Mouse (Mus musculus) embryonic facial prominence, embryonic 15.5 days (tissue): Measurements from ENCODE around the gene Cstf3. TPM values are rescaled to one million over a fixed set of nuclear protein-coding genes. Genes with fewer than 3 reads are reported as not detected.

Source experiments
- ATAC-seq: fragments of 200-750 bp; cut with Nextera tagmentation; 2 replicates; pipeline ENCODE4 v1.8.0; 2017; ENCODE audit warnings: low read depth, moderate TSS enrichment; ENCODE audit not compliant: insufficient number of reproducible peaks, low FRiP score, low TSS enrichment
- H3K27ac ChIP-seq: fragments of 300-500 bp; sonication (generic); replicated peaks from 2 replicates; pipeline ENCODE4 v1.5.1; 2015; ENCODE audit warnings: mild to moderate bottlenecking, inconsistent platforms
- H3K27me3 ChIP-seq: fragments of 300-500 bp; sonication (generic); 2 replicates; pipeline ENCODE4 v1.6.1; 2015; ENCODE audit warnings: inconsistent platforms
- H3K36me3 ChIP-seq: fragments of 300-500 bp; sonication (generic); 2 replicates; pipeline ENCODE4 v1.6.1; 2015; ENCODE audit warnings: mild to moderate bottlenecking, inconsistent platforms
- H3K4me1 ChIP-seq: fragments of 300-500 bp; sonication (generic); 2 replicates; pipeline ENCODE4 v1.6.1; 2015; ENCODE audit warnings: inconsistent platforms
- H3K4me2 ChIP-seq: fragments of 300-500 bp; sonication (generic); replicated peaks from 2 replicates; pipeline ENCODE4 v1.6.1; 2015; ENCODE audit warnings: mild to moderate bottlenecking, inconsistent platforms
- H3K4me3 ChIP-seq: fragments of 300-500 bp; sonication (generic); replicated peaks from 2 replicates; pipeline ENCODE4 v1.5.1; 2015; ENCODE audit warnings: mild to moderate bottlenecking, inconsistent platforms
- H3K9ac ChIP-seq: fragments of 300-500 bp; sonication (generic); 2 replicates; pipeline ENCODE4 v1.6.1; 2015; ENCODE audit warnings: inconsistent platforms
- H3K9me3 ChIP-seq: fragments of 300-500 bp; sonication (generic); replicated peaks from 2 replicates; pipeline ENCODE4 v1.6.1; 2016; ENCODE audit warnings: inconsistent platforms
- WGBS: fragments of 180-500 bp; shearing (Covaris S2); methylation state at CpG from one replicate; pipeline ENCODE4 v1.1.7; 2015; 5-methylcytosine and 5-hydroxymethylcytosine counted together
- polyA plus RNA-seq: library from polyadenylated mRNA; unstranded; fragments of >200 nt; fragmentation: Nextera tagmentation; extraction: Ambion mirVana; gene quantifications from 2 replicates; pipeline ENCODE4 v1.2.1, GENCODE M21; 2015

Gene Cstf3
- polyA plus RNA-seq, 1 experiment from 2014 or later, result 65.2 TPM

DNA sequence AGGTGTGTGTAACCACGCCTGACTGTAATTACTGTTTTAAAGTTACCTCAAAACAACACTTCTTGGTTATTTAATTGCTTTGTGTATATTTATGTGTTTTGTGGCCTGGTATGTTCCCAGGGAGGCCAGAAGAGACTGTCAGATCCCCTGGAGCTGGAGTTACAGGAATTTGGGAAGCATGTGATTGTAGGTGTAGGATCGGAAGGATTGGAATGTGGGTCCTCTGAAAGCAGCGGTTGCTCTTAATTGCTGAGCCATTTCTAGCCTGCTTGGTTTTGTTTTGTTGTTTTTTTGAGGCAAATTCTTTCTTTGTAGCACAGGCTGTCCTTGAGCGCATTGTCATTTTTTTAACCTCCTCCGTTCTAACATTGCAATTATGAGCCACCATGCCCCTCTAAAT is 14.4 kb downstream of the Cstf3 start:
- Histone ChIP-seq H3K36me3 (0 out of 2 replicates have a peak, but pooled peaks cover 1% of the 10 kb centered on the region), H3K9ac (no peak overlapping the region), H3K27me3 (no peaks in the 10 kb centered on the region), H3K27ac (no peak overlapping the region), H3K4me2 (no peak overlapping the region), H3K9me3 (no peaks in the 10 kb centered on the region), H3K4me1 (no peaks in the 10 kb centered on the region), H3K4me3 (no peak overlapping the region)
- WGBS, result 55% methylated on average over 5 of the region's 5 CpGs
- ATAC-seq, result no peak

DNA sequence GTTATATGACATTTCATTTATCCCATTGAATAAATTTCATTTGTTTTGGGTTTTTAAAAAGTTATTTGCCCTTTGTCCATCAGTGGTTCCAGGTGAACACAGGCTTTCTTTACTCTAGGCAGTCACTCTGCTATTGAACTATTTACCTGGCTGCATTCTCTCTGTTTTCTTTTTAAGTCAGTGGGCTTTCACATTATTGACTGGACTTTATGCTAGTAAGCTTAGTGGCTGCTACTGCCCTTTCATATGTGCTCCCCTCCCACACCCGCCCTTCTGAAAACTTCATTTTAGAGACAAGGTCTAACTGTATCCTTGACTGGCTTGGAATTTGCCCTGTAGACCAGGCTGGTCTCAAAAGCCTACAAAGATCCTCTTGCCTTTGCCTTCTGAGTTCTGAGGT is 15.2 kb downstream of the Cstf3 start:
- Histone ChIP-seq H3K4me3 (no peak overlapping the region), H3K4me1 (no peaks in the 10 kb centered on the region), H3K9me3 (no peaks in the 10 kb centered on the region), H3K9ac (no peak overlapping the region), H3K27me3 (no peaks in the 10 kb centered on the region), H3K36me3 (0 out of 2 replicates have a peak, but pooled peaks cover 2% of the 10 kb centered on the region), H3K27ac (no peak overlapping the region), H3K4me2 (no peak overlapping the region)
- ATAC-seq, result no peak
- 91% methylated on average over 1 of the region's 1 CpGs for WGBS

GRCm38 (mm10) chr2:104614786-104615185 is 24.5 kb downstream of the Cstf3 start:
- H3K9me3 ChIP-seq, result no peaks in the 10 kb centered on the region
- H3K4me2 ChIP-seq, result no peak overlapping the region
- H3K36me3 ChIP-seq, result peaks cover 10% of the 10 kb centered on the region; the same call in 1 of the 2 replicates
- no peak overlapping the region for H3K4me3 ChIP-seq
- no peak overlapping the region for H3K9ac ChIP-seq
- no peaks in the 10 kb centered on the region for H3K27me3 ChIP-seq
- WGBS, result 89% methylated on average over 3 of the region's 3 CpGs
- no peak for ATAC-seq
- no peak overlapping the region for H3K27ac ChIP-seq
- no peaks in the 10 kb centered on the region for H3K4me1 ChIP-seq

GRCm38 (mm10) chr2:104615985-104616711 is 25.8 kb downstream of the Cstf3 start:
- no peak overlapping the region for H3K27ac ChIP-seq
- ATAC-seq, result no peak
- peaks cover 8% of the 10 kb centered on the region; the same call in 1 of the 2 replicates for H3K36me3 ChIP-seq
- H3K27me3 ChIP-seq, result no peaks in the 10 kb centered on the region
- H3K9me3 ChIP-seq, result no peaks in the 10 kb centered on the region
- no peaks in the 10 kb centered on the region for H3K4me1 ChIP-seq
- no peak overlapping the region for H3K4me2 ChIP-seq
- H3K4me3 ChIP-seq, result no peak overlapping the region
- no peak overlapping the region for H3K9ac ChIP-seq
- WGBS, result 89% methylated on average over 4 of the region's 4 CpGs

DNA sequence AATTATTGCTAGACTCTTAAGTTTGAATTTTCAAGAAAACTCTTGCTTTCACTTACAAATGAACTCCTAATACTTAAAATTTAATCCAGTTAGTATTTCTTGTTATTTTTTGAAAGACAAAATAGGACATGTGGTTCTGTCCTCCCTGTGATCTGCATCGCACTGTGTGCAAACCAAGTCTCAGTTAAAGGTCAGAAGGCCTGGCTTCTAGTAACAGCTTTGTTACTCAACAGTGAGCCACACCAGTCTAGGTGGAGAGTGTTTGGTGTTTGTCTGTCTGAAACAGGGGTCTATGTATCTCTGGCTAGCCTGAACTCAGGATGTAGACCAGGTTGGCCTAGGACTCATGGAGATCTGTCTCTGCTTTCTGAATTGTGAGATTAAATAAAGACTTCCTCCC is 68.3 kb downstream of the Cstf3 start:
- 100% methylated on average over 1 of the region's 1 CpGs for WGBS
- Histone ChIP-seq H3K9ac (no peak overlapping the region), H3K4me3 (no peak overlapping the region), H3K36me3 (peaks cover 52% of the 10 kb centered on the region), H3K27me3 (no peaks in the 10 kb centered on the region), H3K4me1 (no peaks in the 10 kb centered on the region), H3K4me2 (no peak overlapping the region), H3K9me3 (no peaks in the 10 kb centered on the region), H3K27ac (no peak overlapping the region)
- no peak for ATAC-seq

- Histone ChIP-seq H3K36me3 (peaks cover 54% of the 10 kb centered on the region), H3K9me3 (no peaks in the 10 kb centered on the region), H3K4me3 (no peak overlapping the region), H3K9ac (no peak overlapping the region), H3K27ac (no peak overlapping the region), H3K4me1 (no peaks in the 10 kb centered on the region), H3K27me3 (no peaks in the 10 kb centered on the region), H3K4me2 (no peak overlapping the region)
- ATAC-seq, result no peak
- WGBS, result 86% methylated on average over 8 of the region's 8 CpGs
Measured at GRCm38 (mm10) chr2:104663372-104664100, 73.2 kb downstream of the Cstf3 start.

- Histone ChIP-seq H3K9ac (no peak overlapping the region), H3K36me3 (peaks cover 18% of the 10 kb centered on the region), H3K27ac (no peak overlapping the region), H3K4me3 (no peak overlapping the region), H3K4me1 (no peaks in the 10 kb centered on the region), H3K27me3 (no peaks in the 10 kb centered on the region), H3K4me2 (no peak overlapping the region), H3K9me3 (no peaks in the 10 kb centered on the region)
- ATAC-seq, result no peak
- WGBS, result 86% methylated on average over 6 of the region's 6 CpGs
Measured at GRCm38 (mm10) chr2:104669122-104669804, 78.9 kb downstream of the Cstf3 start.

DNA sequence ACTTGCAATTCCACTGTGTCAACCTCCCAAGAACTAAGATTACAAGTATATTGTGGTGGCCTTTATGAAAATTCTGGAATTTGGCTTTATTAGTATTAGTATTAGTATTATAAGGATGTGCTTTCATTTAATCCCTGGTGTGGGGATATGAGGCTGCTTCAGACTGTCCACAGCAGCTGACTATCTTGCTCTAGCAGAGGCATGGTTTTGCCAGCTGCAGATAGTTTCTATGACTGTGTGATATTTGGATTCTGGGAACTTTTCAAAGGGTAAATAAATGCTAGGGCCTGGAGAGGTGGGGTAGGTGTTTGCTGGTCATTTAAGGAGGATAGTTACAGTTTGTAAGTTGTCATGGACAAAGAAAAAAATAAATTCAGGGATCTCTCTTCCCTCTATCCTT is 81.4 kb downstream of the Cstf3 start:
- Histone ChIP-seq H3K36me3 (no peaks in the 10 kb centered on the region), H3K27ac (no peak overlapping the region), H3K4me3 (no peak overlapping the region), H3K27me3 (no peaks in the 10 kb centered on the region), H3K9ac (no peak overlapping the region), H3K9me3 (no peaks in the 10 kb centered on the region), H3K4me2 (no peak overlapping the region), H3K4me1 (no peaks in the 10 kb centered on the region)
- ATAC-seq, result no peak

DNA sequence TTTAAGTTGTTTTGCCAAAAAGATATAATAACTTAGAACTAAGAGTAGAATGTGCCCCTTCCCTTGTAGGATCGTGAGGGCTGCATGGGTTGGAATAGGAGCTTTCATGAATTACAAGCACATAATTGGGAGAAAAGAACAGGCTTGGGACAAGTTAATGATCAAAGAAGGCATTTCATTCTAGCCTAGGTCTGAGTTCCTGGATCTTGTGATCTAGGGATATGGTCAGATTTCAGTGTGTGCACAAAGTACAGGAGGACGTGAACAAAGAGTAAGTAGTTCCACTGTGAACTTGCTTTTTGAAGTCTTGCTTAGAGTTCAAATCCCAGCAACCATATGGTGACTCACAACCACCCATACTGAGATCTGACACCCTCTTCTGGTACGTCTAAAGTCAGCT is 87.0 kb downstream of the Cstf3 start:
- H3K4me1 ChIP-seq, result no peaks in the 10 kb centered on the region
- H3K4me2 ChIP-seq, result no peak overlapping the region
- H3K36me3 ChIP-seq, result peaks cover 6% of the 10 kb centered on the region
- H3K27me3 ChIP-seq, result no peaks in the 10 kb centered on the region
- no peak overlapping the region for H3K4me3 ChIP-seq
- no peak for ATAC-seq
- 59% methylated on average over 3 of the region's 3 CpGs for WGBS
- H3K27ac ChIP-seq, result no peak overlapping the region
- H3K9ac ChIP-seq, result no peak overlapping the region
- no peaks in the 10 kb centered on the region for H3K9me3 ChIP-seq

DNA sequence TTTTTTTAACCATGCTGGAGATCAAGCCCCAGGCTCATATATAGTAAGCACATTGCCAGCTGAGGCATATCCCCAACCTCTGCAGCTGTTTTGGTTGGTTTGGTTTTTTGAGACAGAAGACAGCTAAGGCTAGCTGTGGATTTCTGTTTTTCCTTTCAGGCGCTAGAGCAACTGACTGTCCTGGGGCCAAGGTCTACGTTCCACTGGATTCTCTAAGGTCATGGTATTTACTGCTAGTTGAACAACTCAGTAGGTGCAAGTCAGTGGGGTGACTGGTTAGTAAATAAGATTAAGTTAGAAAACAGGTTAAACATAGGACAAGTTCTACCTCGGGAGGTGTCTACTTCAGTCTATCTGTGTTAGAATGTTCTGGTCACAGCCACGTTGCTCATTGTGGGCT is 94.4 kb downstream of the Cstf3 start:
- no peak overlapping the region for H3K4me2 ChIP-seq
- 81% methylated on average over 4 of the region's 4 CpGs for WGBS
- H3K27me3 ChIP-seq, result no peaks in the 10 kb centered on the region
- H3K36me3 ChIP-seq, result peaks cover 16% of the 10 kb centered on the region
- no peak for ATAC-seq
- no peak overlapping the region for H3K9ac ChIP-seq
- H3K27ac ChIP-seq, result no peak overlapping the region
- no peaks in the 10 kb centered on the region for H3K9me3 ChIP-seq
- no peak overlapping the region for H3K4me3 ChIP-seq
- H3K4me1 ChIP-seq, result no peaks in the 10 kb centered on the region

GRCm38 (mm10) chr2:104685418-104685817 is 95.1 kb downstream of the Cstf3 start:
- no peak overlapping the region for H3K27ac ChIP-seq
- H3K4me3 ChIP-seq, result no peak overlapping the region
- no peaks in the 10 kb centered on the region for H3K4me1 ChIP-seq
- WGBS, result 7% methylated on average over 13 of the region's 13 CpGs
- H3K9ac ChIP-seq, result no peak overlapping the region
- no peak overlapping the region for H3K4me2 ChIP-seq
- H3K36me3 ChIP-seq, result peaks cover 16% of the 10 kb centered on the region
- no peaks in the 10 kb centered on the region for H3K9me3 ChIP-seq
- no peaks in the 10 kb centered on the region for H3K27me3 ChIP-seq
- ATAC-seq, result peak; percentile 77
